Mouse (Mus musculus) retina, postnatal 7 days (tissue): ENCODE results near the gene Cnbd2.

Source experiments
- DNase-seq: peaks from one replicate; pipeline ENCODE4 v3.0.0-alpha.2; 2012; ENCODE audit warnings: low read depth, low spot score

Gene Cnbd2

GRCm38 (mm10) chr2:156312297-156312897 is at the start of gene Cnbd2, which contains the start of gene Scand1:
Gene Cnbd2, plus strand, starts transcription at chr2:156312299.
Gene Scand1, minus strand, starts transcription at chr2:156312704.
- DNase-seq, result peak; percentile 71

GRCm38 (mm10) chr2:156263204-156263893 is 48.8 kb upstream of the Cnbd2 start:
- no peak for DNase-seq

GRCm38 (mm10) chr2:156267636-156268035 is 44.5 kb upstream of the Cnbd2 start:
- no peak for DNase-seq

GRCm38 (mm10) chr2:156272553-156272952 is 39.5 kb upstream of the Cnbd2 start:
- DNase-seq, result no peak

GRCm38 (mm10) chr2:156278226-156279017 is 33.7 kb upstream of the Cnbd2 start:
- DNase-seq, result peak; percentile 79

- no peak for DNase-seq
These were observed 30.9 kb upstream of the Cnbd2 start for GRCm38 (mm10) chr2:156281227-156281626.

- peak; percentile 64 for DNase-seq
These were observed 26.9 kb upstream of the Cnbd2 start for GRCm38 (mm10) chr2:156285161-156285560.

GRCm38 (mm10) chr2:156286733-156287132 is 25.4 kb upstream of the Cnbd2 start:
- DNase-seq, result no peak

GRCm38 (mm10) chr2:156288222-156288621 is 23.9 kb upstream of the Cnbd2 start:
- no peak for DNase-seq

- DNase-seq, result no peak
These were observed 22.4 kb upstream of the Cnbd2 start for GRCm38 (mm10) chr2:156289552-156290160.

- no peak for DNase-seq
These were observed 20.1 kb upstream of the Cnbd2 start for GRCm38 (mm10) chr2:156291998-156292397.

- DNase-seq, result no peak
These were observed 16.5 kb upstream of the Cnbd2 start for GRCm38 (mm10) chr2:156295601-156296063.

GRCm38 (mm10) chr2:156296190-156296589 is 15.9 kb upstream of the Cnbd2 start:
- DNase-seq, result no peak

- DNase-seq, result no peak
These were observed 14.4 kb upstream of the Cnbd2 start for GRCm38 (mm10) chr2:156297653-156298052.

- no peak for DNase-seq
These were observed 13.6 kb upstream of the Cnbd2 start for GRCm38 (mm10) chr2:156298458-156298857.

GRCm38 (mm10) chr2:156302063-156302462 is 10.0 kb upstream of the Cnbd2 start:
- DNase-seq, result no peak

GRCm38 (mm10) chr2:156304351-156304750 is 7.7 kb upstream of the Cnbd2 start:
- DNase-seq, result no peak

GRCm38 (mm10) chr2:156305818-156306217 is 6.3 kb upstream of the Cnbd2 start:
- no peak for DNase-seq

GRCm38 (mm10) chr2:156307261-156307660 is 4.8 kb upstream of the Cnbd2 start:
- DNase-seq, result peak; percentile 6

GRCm38 (mm10) chr2:156309948-156310347 is 2.2 kb upstream of the Cnbd2 start:
- no peak for DNase-seq

- DNase-seq, result no peak
These were observed 1.6 kb upstream of the Cnbd2 start for GRCm38 (mm10) chr2:156310455-156310854.

GRCm38 (mm10) chr2:156310945-156311344 is 1.2 kb upstream of the Cnbd2 start:
- no peak for DNase-seq
